Mouse (Mus musculus) myocyte (in vitro differentiated cells): ENCODE data around the gene 1700069L16Rik. TPM values are rescaled to one million over a fixed set of nuclear protein-coding genes. Genes with fewer than 3 reads are reported as not detected.

Experiments
- H3K27me3 ChIP-seq: one replicate; pipeline ENCODE4 v1.6.1; 2011; ENCODE audit not compliant: control insufficient read depth, insufficient read depth, insufficient read length
- H3K36me3 ChIP-seq: one replicate; pipeline ENCODE4 v1.6.1; 2011; ENCODE audit not compliant: control insufficient read depth, insufficient read depth
- H3K4me2 ChIP-seq: one replicate; pipeline ENCODE4 v1.6.1; 2011; ENCODE audit warnings: low read depth, control low read depth
- H3K4me3 ChIP-seq: one replicate; pipeline ENCODE4 v1.5.1; 2011; ENCODE audit warnings: mild to moderate bottlenecking, control low read depth, moderate library complexity
- H3K79me2 ChIP-seq: one replicate; pipeline ENCODE4 v1.6.1; 2011; ENCODE audit not compliant: control insufficient read depth, insufficient read depth
- H3ac ChIP-seq: one replicate; pipeline ENCODE4 v1.6.1; 2011; ENCODE audit not compliant: control insufficient read depth, insufficient read length
- CEBPB ChIP-seq: IDR thresholded peaks from 2 replicates; pipeline ENCODE4 v1.6.1; 2011; ENCODE audit warnings: mild to moderate bottlenecking, moderate library complexity; ENCODE audit not compliant: poor library complexity, insufficient read depth, severe bottlenecking
- E2F4 ChIP-seq: IDR thresholded peaks from one replicate; pipeline ENCODE4 v1.6.1; 2011; ENCODE audit warnings: mild to moderate bottlenecking, control low read depth, moderate library complexity; ENCODE audit not compliant: insufficient read depth
- MAX ChIP-seq: IDR thresholded peaks from one replicate; pipeline ENCODE4 v1.6.1; 2011; ENCODE audit warnings: low read depth, mild to moderate bottlenecking, control low read depth
- MYOD1 ChIP-seq, 3 experiments: IDR thresholded peaks; one replicate each; pipeline ENCODE4 v1.6.1; 2011; ENCODE audit warnings: control low read depth in 2 of 3, low read depth in 2 of 3, mild to moderate bottlenecking in 2 of 3, moderate library complexity in 1 of 3; ENCODE audit not compliant: insufficient read length in 2 of 3, control insufficient read depth in 1 of 3
- MYOG ChIP-seq, 3 experiments: IDR thresholded peaks; one replicate each; pipeline ENCODE4 v1.6.1; 2011; ENCODE audit warnings: control low read depth in 2 of 3, low read depth in 2 of 3, mild to moderate bottlenecking in 2 of 3; ENCODE audit not compliant: insufficient read length in 2 of 3, control insufficient read depth in 1 of 3, insufficient read depth in 1 of 3
- POLR2A ChIP-seq: IDR thresholded peaks from one replicate; pipeline ENCODE4 v1.6.1; 2011; ENCODE audit warnings: low read depth, mild to moderate bottlenecking, control low read depth, moderate library complexity; ENCODE audit not compliant: insufficient read length
- POLR2AphosphoS2 ChIP-seq: IDR thresholded peaks from one replicate; pipeline ENCODE4 v1.6.1; 2011; ENCODE audit warnings: low read depth, control low read depth; ENCODE audit not compliant: insufficient read length
- REST ChIP-seq: IDR thresholded peaks from one replicate; pipeline ENCODE4 v1.6.1; 2011; ENCODE audit warnings: mild to moderate bottlenecking, control low read depth, moderate library complexity; ENCODE audit not compliant: insufficient read depth, insufficient read length
- SRF ChIP-seq: IDR thresholded peaks from one replicate; pipeline ENCODE4 v1.6.1; 2011; ENCODE audit warnings: low read depth; ENCODE audit not compliant: control insufficient read depth, insufficient read length
- TCF12 ChIP-seq: IDR thresholded peaks from one replicate; pipeline ENCODE4 v1.6.1; 2011; ENCODE audit warnings: mild to moderate bottlenecking, control low read depth; ENCODE audit not compliant: poor library complexity, insufficient read depth, severe bottlenecking
- TCF3 ChIP-seq: IDR thresholded peaks from one replicate; pipeline ENCODE4 v1.6.1; 2011; ENCODE audit warnings: low read depth, control low read depth; ENCODE audit not compliant: insufficient read length
- USF1 ChIP-seq: IDR thresholded peaks from one replicate; pipeline ENCODE4 v1.6.1; 2011; ENCODE audit warnings: low read depth, mild to moderate bottlenecking, control low read depth, moderate library complexity
- polyA plus RNA-seq: library from polyadenylated mRNA; unstranded; fragments of >200 nt; fragmentation: generic; extraction: Trizol; gene quantifications from one replicate; pipeline ENCODE4 v1.2.1, GENCODE M21; 2012; ENCODE audit warnings: missing spikeins

The 1700069L16Rik gene
- polyA plus RNA-seq, 1 experiment: not detected

- H3ac ChIP-seq: no peak overlapping the region
- peaks cover 37% of the 10 kb centered on the region for H3K79me2 ChIP-seq
- no peak overlapping the region for H3K4me3 ChIP-seq
- no peak overlapping the region for H3K4me2 ChIP-seq
- no peaks in the 10 kb centered on the region for H3K27me3 ChIP-seq
- H3K36me3 ChIP-seq: peaks cover 5% of the 10 kb centered on the region
- TF ChIP-seq TCF12 (no peak), CEBPB (no peak), TCF3 (no peak), MYOD1 (IDR thresholded peaks at IDR 0.05; ENCODE audit: control insufficient read depth in 1 of 3, insufficient read length in 2 of 3, low read depth in 2 of 3) (no peak), POLR2A (no peak), POLR2AphosphoS2 (no peak), MAX (no peak), E2F4 (no peak), USF1 (no peak)
Measured at GRCm38 (mm10) chr5:113761585-113761984, 37.0 kb upstream of the 1700069L16Rik start.

DNA sequence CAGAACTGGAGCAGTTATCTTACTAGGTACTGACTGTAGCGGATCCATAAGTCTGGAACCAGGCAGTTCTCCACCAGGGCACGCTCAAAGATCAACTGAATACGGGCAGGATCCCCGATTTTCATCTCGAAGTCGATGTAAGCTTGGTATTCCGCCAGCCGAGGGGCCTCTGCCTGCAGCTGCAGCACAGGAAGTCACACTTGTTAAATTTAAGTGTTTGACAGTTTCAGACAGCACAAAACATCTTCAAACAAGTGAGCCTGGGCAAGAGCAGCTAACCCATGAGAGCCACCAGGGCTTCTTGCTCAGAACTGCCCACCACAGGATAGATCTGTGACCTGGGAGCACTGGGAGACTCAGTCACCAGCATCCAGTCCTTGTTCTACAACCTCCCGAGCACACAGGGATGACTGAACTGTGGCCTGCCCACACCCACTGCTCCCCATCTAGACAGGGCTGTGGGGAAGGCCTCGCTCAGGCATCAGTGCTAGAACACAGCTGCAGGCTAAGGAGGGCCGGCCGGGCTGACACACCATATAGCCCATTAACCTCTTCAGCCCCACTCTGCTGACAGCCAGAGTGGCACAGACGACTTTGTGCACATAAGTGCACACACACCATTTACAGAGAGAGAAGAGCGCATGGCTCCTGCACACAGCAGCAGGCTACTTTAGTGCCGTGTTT is 30.9 kb upstream of the 1700069L16Rik start:
- no peak overlapping the region for H3ac ChIP-seq
- no peak overlapping the region for H3K4me3 ChIP-seq
- H3K4me2 ChIP-seq: no peak overlapping the region
- TF ChIP-seq TCF12 (no peak), USF1 (no peak), SRF (no peak), POLR2A (no peak), E2F4 (no peak), MAX (no peak), CEBPB (no peak), MYOG (IDR thresholded peaks at IDR 0.05; ENCODE audit: control insufficient read depth in 1 of 3, insufficient read depth in 1 of 3, insufficient read length in 2 of 3, low read depth in 2 of 3) (no peak), POLR2AphosphoS2 (no peak), TCF3 (no peak), REST (no peak), MYOD1 (IDR thresholded peaks at IDR 0.05; ENCODE audit: control insufficient read depth in 1 of 3, insufficient read length in 2 of 3, low read depth in 2 of 3) (no peak)
- H3K79me2 ChIP-seq: no peaks in the 10 kb centered on the region
- H3K27me3 ChIP-seq: no peaks in the 10 kb centered on the region
- peaks cover 7% of the 10 kb centered on the region for H3K36me3 ChIP-seq

DNA sequence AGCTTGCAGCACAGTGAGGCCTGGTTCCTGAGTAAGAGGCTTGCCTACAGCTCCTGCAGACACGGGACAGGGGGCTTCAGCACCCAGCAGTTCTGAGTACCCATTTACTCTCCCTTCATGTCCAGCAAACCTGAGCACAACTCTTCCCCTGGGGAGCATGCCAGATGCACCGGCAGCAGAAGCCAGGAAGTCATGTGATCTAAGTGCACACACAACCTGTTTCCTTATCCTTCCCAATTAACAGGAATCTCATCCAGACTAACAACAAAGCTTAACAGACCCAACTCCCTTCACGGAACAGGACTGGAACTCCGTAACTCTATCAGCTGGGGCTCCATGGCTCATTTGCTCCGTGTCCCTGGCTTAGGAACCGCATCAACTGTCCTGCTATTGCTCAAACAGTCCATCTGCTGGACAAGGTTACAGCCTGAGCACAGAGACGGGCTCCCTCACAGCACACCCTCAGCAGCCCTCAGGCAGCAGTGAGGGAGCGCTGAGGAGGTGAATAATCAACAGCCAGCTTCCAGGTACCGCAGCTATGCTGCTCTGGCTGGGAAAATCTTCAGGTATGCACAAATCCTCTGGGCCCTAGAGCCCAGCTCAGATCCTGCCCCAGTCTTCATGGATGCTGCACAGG is 27.1 kb upstream of the 1700069L16Rik start:
- H3K27me3 ChIP-seq: no peaks in the 10 kb centered on the region
- H3ac ChIP-seq: no peak overlapping the region
- no peak overlapping the region for H3K4me2 ChIP-seq
- no peaks in the 10 kb centered on the region for H3K79me2 ChIP-seq
- peaks cover 23% of the 10 kb centered on the region for H3K36me3 ChIP-seq
- no peak overlapping the region for H3K4me3 ChIP-seq
- no peak for TF ChIP-seq MYOD1 (IDR thresholded peaks at IDR 0.05; ENCODE audit: control insufficient read depth in 1 of 3, insufficient read length in 2 of 3, low read depth in 2 of 3)
- no peak for TF ChIP-seq POLR2AphosphoS2
- TF ChIP-seq POLR2A: no peak
- no peak for TF ChIP-seq CEBPB
- TF ChIP-seq TCF12: no peak
- TF ChIP-seq USF1: no peak
- no peak for TF ChIP-seq SRF
- TF ChIP-seq REST: no peak
- TF ChIP-seq TCF3: no peak
- no peak for TF ChIP-seq E2F4
- no peak for TF ChIP-seq MYOG (IDR thresholded peaks at IDR 0.05; ENCODE audit: control insufficient read depth in 1 of 3, insufficient read depth in 1 of 3, insufficient read length in 2 of 3, low read depth in 2 of 3)
- no peak for TF ChIP-seq MAX

GRCm38 (mm10) chr5:113748556-113749331 is 24.2 kb upstream of the 1700069L16Rik start:
- no peak overlapping the region for H3ac ChIP-seq
- H3K27me3 ChIP-seq: no peaks in the 10 kb centered on the region
- TF ChIP-seq TCF3 (no peak), MAX (no peak), E2F4 (no peak), TCF12 (no peak), MYOD1 (IDR thresholded peaks at IDR 0.05; ENCODE audit: control insufficient read depth in 1 of 3, insufficient read length in 2 of 3, low read depth in 2 of 3) (no peak), SRF (no peak), POLR2A (no peak), USF1 (no peak), REST (no peak), MYOG (IDR thresholded peaks at IDR 0.05; ENCODE audit: control insufficient read depth in 1 of 3, insufficient read depth in 1 of 3, insufficient read length in 2 of 3, low read depth in 2 of 3) (no peak), POLR2AphosphoS2 (no peak), CEBPB (no peak)
- no peak overlapping the region for H3K4me3 ChIP-seq
- H3K4me2 ChIP-seq: no peak overlapping the region
- H3K79me2 ChIP-seq: no peaks in the 10 kb centered on the region
- H3K36me3 ChIP-seq: peaks cover 30% of the 10 kb centered on the region
